Mouse (Mus musculus): ENCODE results near the gene Sorcs3.
A peak's percentile ranks its signal among the peaks of the same experiment; 100 is the strongest.

Gene Sorcs3

GRCm38 (mm10) chr19:48703763-48704162 lies 497.9 kb downstream of the Sorcs3 start:
- no peak for DNase-seq (ENCODE audit: low read depth, low spot score)

GRCm38 (mm10) chr19:48706267-48706923 lies 500.6 kb downstream of the Sorcs3 start:
- DNase-seq (ENCODE audit: low read depth, low spot score): no peak

- DNase-seq (ENCODE audit: low read depth, low spot score): no peak
Measured at GRCm38 (mm10) chr19:48706924-48707320, 501.1 kb downstream of the Sorcs3 start.

GRCm38 (mm10) chr19:48725851-48726419 lies 520.1 kb downstream of the Sorcs3 start:
- DNase-seq (ENCODE audit: low read depth, low spot score): no peak

GRCm38 (mm10) chr19:48727048-48727447 lies 521.2 kb downstream of the Sorcs3 start:
- DNase-seq (ENCODE audit: low read depth, low spot score): no peak

GRCm38 (mm10) chr19:48727601-48728000 lies 521.8 kb downstream of the Sorcs3 start:
- no peak for DNase-seq (ENCODE audit: low read depth, low spot score)

GRCm38 (mm10) chr19:48731731-48732130 lies 525.9 kb downstream of the Sorcs3 start:
- no peak for DNase-seq (ENCODE audit: low read depth, low spot score)

GRCm38 (mm10) chr19:48734370-48734769 lies 528.5 kb downstream of the Sorcs3 start:
- no peak for DNase-seq (ENCODE audit: low read depth, low spot score)

GRCm38 (mm10) chr19:48737554-48737953 lies 531.7 kb downstream of the Sorcs3 start:
- no peak for DNase-seq (ENCODE audit: low read depth, low spot score)

- DNase-seq (ENCODE audit: low read depth, low spot score): no peak
Measured at GRCm38 (mm10) chr19:48755156-48755555, 549.3 kb downstream of the Sorcs3 start.

- DNase-seq (ENCODE audit: low read depth, low spot score): no peak
Measured at GRCm38 (mm10) chr19:48756831-48757230, 551.0 kb downstream of the Sorcs3 start.

- no peak for DNase-seq (ENCODE audit: low read depth, low spot score)
Measured at GRCm38 (mm10) chr19:48766524-48766923, 560.7 kb downstream of the Sorcs3 start.

GRCm38 (mm10) chr19:48771565-48771964 lies 565.7 kb downstream of the Sorcs3 start:
- DNase-seq (ENCODE audit: low read depth, low spot score): no peak

- DNase-seq (ENCODE audit: low read depth, low spot score): no peak
Measured at GRCm38 (mm10) chr19:48779095-48779765, 573.4 kb downstream of the Sorcs3 start.

- DNase-seq (ENCODE audit: low read depth, low spot score): no peak
Measured at GRCm38 (mm10) chr19:48780813-48781212, 575.0 kb downstream of the Sorcs3 start.

- no peak for DNase-seq (ENCODE audit: low read depth, low spot score)
Measured at GRCm38 (mm10) chr19:48782024-48782721, 576.3 kb downstream of the Sorcs3 start.

- no peak for DNase-seq (ENCODE audit: low read depth, low spot score)
Measured at GRCm38 (mm10) chr19:48787269-48787668, 581.4 kb downstream of the Sorcs3 start.

GRCm38 (mm10) chr19:48804546-48804945 lies 598.7 kb downstream of the Sorcs3 start:
- peak; percentile 2 for DNase-seq (ENCODE audit: low read depth, low spot score)

GRCm38 (mm10) chr19:48811541-48811940 lies 605.7 kb downstream of the Sorcs3 start:
- DNase-seq (ENCODE audit: low read depth, low spot score): no peak

- no peak for DNase-seq (ENCODE audit: low read depth, low spot score)
Measured at GRCm38 (mm10) chr19:48813823-48814222, 608.0 kb downstream of the Sorcs3 start.

GRCm38 (mm10) chr19:48815064-48815463 lies 609.2 kb downstream of the Sorcs3 start:
- no peak for DNase-seq (ENCODE audit: low read depth, low spot score)

Measured in retina, adult 2 months (tissue).